Mouse (Mus musculus): ENCODE measurements around the gene Gm21830. TPM values are rescaled to one million over a fixed set of nuclear protein-coding genes. Genes with fewer than 3 reads are reported as not detected.
"Not testable (repeated sequence)": the region's sequence is repeated elsewhere in the genome, so short reads cannot be mapped to it uniquely, and the experiment has no call there.

The Gm21830 gene
- polyA plus RNA-seq (2016; fragmentation: Nextera tagmentation; extraction: Ambion mirVana): not detected in 2 replicates

DNA sequence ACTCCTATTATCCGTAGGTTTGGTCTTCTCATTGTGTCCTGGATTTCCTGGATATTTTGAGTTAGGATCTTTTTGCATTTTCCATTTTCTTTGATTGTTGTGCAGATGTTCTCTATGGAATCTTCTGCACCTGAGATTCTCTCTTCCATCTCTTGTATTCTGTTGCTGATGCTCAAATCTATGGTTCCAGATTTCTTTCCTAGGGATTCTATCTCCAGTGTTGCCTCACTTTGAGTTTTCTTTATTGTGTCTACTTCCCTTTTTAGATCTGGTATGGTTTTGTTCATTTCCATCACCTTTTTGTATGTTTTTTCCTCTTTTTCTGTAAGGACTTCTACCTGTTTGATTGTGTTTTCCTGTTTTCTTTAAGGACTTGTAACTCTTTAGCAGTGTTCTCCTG, at the start of gene Gm21830:
Gene Gm21830 (plus strand): TSS at position 301 of the 400 bp plus-strand sequence.
- H3K27ac ChIP-seq (replicated peaks); H3K9me3 ChIP-seq; H3K36me3 ChIP-seq; H3K27me3 ChIP-seq; H3K9ac ChIP-seq (replicated peaks); H3K4me1 ChIP-seq; ATAC-seq (ENCODE audit: low FRiP score, low read depth); H3K4me2 ChIP-seq (replicated peaks); H3K4me3 ChIP-seq: not testable (repeated sequence)
- no CpG with 5 or more reads among the region's 1 CpGs for WGBS

DNA sequence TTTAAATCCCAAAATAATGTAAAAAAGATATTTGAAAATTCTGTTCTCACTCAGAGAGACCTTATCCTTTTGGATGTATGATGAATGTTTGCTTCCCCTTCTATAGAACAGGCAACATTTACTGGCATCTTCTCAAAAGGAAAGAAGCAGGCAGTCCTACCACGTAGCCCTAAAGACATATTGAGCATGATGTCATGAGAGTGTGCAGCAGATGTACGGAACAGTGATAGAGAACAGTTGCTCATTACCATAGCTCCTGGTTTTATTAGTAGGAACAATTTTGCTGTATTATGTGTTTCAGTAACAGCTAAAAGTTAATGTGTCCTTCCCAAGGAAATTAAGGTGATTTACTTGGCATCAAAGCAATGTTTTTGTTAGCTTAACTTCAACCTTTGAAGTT, 49.0 kb upstream of the Gm21830 start:
- 87% methylated on average over 2 of the region's 2 CpGs for WGBS
- no peak for ATAC-seq (ENCODE audit: low FRiP score, low read depth)
- no peak overlapping the region for H3K4me3 ChIP-seq

DNA sequence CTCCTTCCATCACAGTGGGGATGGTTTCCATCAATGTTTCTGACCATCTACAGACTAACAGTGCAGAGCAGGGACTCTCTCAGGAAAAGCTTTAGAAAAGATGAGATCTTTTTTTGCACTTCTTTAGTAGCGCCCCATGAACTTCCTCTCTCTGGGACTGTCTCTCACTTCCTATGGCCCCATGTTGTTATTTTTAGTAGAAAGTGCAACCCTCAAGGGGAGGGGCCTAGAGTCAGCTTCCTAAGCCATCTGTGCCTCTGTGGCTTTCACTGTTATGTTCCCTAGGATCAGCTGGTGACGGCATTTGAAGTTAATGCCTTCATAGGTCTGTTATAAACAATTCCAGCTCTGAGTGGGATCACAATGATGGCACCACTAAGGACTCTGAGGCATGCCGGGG, 35.0 kb upstream of the Gm21830 start:
- ATAC-seq (ENCODE audit: low FRiP score, low read depth): no peak
- Histone ChIP-seq H3K4me3 (no peak overlapping the region), H3K4me2 (replicated peaks) (no peak overlapping the region), H3K9ac (replicated peaks) (no peak overlapping the region), H3K27me3 (no peaks in the 10 kb centered on the region), H3K9me3 (no peaks in the 10 kb centered on the region), H3K36me3 (no peaks in the 10 kb centered on the region), H3K27ac (replicated peaks) (no peak overlapping the region), H3K4me1 (no peaks in the 10 kb centered on the region)
- WGBS: 68% methylated on average over 3 of the region's 3 CpGs

More for the DNA sequence above, 49.0 kb upstream of the Gm21830 start:
- H3K9me3 ChIP-seq: no peaks in the 10 kb centered on the region
- H3K27ac ChIP-seq (replicated peaks): no peak overlapping the region
- no peaks in the 10 kb centered on the region for H3K27me3 ChIP-seq
- H3K9ac ChIP-seq (replicated peaks): no peak overlapping the region
- H3K4me2 ChIP-seq (replicated peaks): no peak overlapping the region
- no peaks in the 10 kb centered on the region for H3K36me3 ChIP-seq
- no peaks in the 10 kb centered on the region for H3K4me1 ChIP-seq

DNA sequence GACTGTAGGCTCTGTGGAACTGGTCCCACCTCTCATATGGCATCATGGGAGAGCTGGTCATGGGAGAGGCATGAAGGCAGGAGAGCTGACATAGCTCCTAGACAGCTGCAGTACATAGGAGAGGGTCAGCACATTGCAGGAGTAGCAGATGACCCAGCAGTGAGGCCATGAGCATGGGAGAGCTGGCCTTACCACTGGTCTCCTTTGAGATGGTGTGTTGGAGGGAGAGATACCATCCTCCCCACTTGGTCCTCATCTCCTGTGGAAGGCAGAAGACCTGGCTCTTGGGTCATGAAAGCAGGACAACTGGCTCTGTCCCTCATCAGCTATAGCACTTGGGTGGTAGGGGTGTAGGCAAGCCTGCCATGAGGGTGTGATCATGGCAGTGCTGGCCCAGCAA, 7.3 kb downstream of the Gm21830 start:
- Histone ChIP-seq H3K36me3 (no peaks in the 10 kb centered on the region), H3K27ac (replicated peaks) (no peak overlapping the region), H3K4me2 (replicated peaks) (no peak overlapping the region), H3K4me3 (no peak overlapping the region), H3K27me3 (no peaks in the 10 kb centered on the region), H3K9ac (replicated peaks) (no peak overlapping the region), H3K4me1 (no peaks in the 10 kb centered on the region), H3K9me3 (no peaks in the 10 kb centered on the region)
- ATAC-seq (ENCODE audit: low FRiP score, low read depth): no peak

DNA sequence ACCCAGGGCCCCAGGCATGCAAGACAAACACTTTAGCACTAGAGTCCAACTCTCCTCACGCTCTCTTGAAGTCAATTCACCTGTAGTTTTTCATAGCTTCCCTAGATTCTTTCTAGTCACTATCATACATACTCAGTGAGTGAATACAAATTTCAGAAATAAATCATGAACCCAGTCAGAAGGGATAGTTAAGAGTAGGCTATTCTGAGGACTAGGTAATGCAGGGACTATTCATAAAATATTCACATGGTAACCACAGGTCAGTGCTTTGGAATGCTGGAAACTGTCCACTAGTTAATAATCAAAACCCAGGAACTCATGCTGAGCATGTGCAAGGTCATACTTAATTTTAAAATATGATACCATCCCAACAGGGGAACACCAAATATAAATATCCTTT, 9.3 kb downstream of the Gm21830 start:
- H3K27me3 ChIP-seq: no peaks in the 10 kb centered on the region
- WGBS: 92% methylated on average over 1 of the region's 1 CpGs

DNA sequence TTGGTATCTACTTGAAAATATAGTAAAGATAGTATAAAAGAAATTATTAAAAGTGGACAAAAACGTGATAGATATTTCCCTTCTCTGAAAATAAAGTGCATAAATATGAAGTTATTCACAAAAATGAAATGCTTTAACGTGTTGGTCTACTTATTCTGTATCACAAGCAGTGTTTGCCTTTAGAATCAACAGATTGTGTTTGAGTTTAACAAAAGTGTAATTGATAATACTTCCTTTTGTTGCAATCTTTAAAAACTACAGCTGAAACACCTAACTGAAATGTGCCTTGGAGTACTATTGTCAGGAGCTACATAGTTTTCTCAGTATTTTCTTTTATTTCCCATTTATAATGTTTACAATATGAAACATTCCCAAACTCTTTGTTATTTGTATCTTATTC, 19.6 kb downstream of the Gm21830 start, which contains the start of gene Gm26727:
Gene Gm26727 (minus strand): TSS at position 101 of the 400 bp plus-strand sequence.
- WGBS: 63% methylated on average over 2 of the region's 2 CpGs
- Histone ChIP-seq H3K9me3 (no peaks in the 10 kb centered on the region), H3K4me3 (no peak within 1 kb of the TSS), H3K27ac (replicated peaks) (no peak within 1 kb of the TSS), H3K36me3 (no peaks in the 10 kb centered on the region), H3K4me2 (replicated peaks) (no peak within 1 kb of the TSS), H3K9ac (replicated peaks) (no peak within 1 kb of the TSS), H3K4me1 (no peaks in the 10 kb centered on the region), H3K27me3 (no peaks in the 10 kb centered on the region)
- ATAC-seq (ENCODE audit: low FRiP score, low read depth): no peak

More for the DNA sequence above, 9.3 kb downstream of the Gm21830 start:
- no peak for ATAC-seq (ENCODE audit: low FRiP score, low read depth)
- Histone ChIP-seq H3K27ac (replicated peaks) (no peak overlapping the region), H3K4me3 (no peak overlapping the region), H3K4me1 (no peaks in the 10 kb centered on the region), H3K4me2 (replicated peaks) (no peak overlapping the region), H3K9me3 (no peaks in the 10 kb centered on the region), H3K36me3 (no peaks in the 10 kb centered on the region), H3K9ac (replicated peaks) (no peak overlapping the region)

- no peak for ATAC-seq (ENCODE audit: low FRiP score, low read depth)
- Histone ChIP-seq H3K27ac (replicated peaks) (no peak overlapping the region), H3K27me3 (no peaks in the 10 kb centered on the region)
Observed at GRCm38 (mm10) chr2:67438309-67438708, 24.8 kb downstream of the Gm21830 start.

GRCm38 (mm10) chr2:67445780-67446179, 32.3 kb downstream of the Gm21830 start, which contains the start of gene Xirp2:
Xirp2 (plus strand) TSS chr2:67446002.
- H3K4me1 ChIP-seq: no peaks in the 10 kb centered on the region
- no peak within 1 kb of the TSS for H3K9ac ChIP-seq (replicated peaks)
- H3K36me3 ChIP-seq: no peaks in the 10 kb centered on the region
- no peak within 1 kb of the TSS for H3K4me3 ChIP-seq
- no peak within 1 kb of the TSS for H3K4me2 ChIP-seq (replicated peaks)
- ATAC-seq (ENCODE audit: low FRiP score, low read depth): no peak
- WGBS: 79% methylated on average over 3 of the region's 3 CpGs
- H3K27ac ChIP-seq (replicated peaks): no peak within 1 kb of the TSS
- H3K27me3 ChIP-seq: no peaks in the 10 kb centered on the region
- no peaks in the 10 kb centered on the region for H3K9me3 ChIP-seq

More at GRCm38 (mm10) chr2:67438309-67438708, 24.8 kb downstream of the Gm21830 start:
- WGBS: 88% methylated on average over 8 of the region's 8 CpGs
- Histone ChIP-seq H3K36me3 (no peaks in the 10 kb centered on the region), H3K4me1 (no peaks in the 10 kb centered on the region), H3K4me3 (no peak overlapping the region), H3K4me2 (replicated peaks) (no peak overlapping the region), H3K9me3 (no peaks in the 10 kb centered on the region), H3K9ac (replicated peaks) (no peak overlapping the region)

- no peaks in the 10 kb centered on the region for H3K36me3 ChIP-seq
- no peaks in the 10 kb centered on the region for H3K9me3 ChIP-seq
- WGBS: 92% methylated on average over 1 of the region's 1 CpGs
- H3K27me3 ChIP-seq: no peaks in the 10 kb centered on the region
- no peak overlapping the region for H3K27ac ChIP-seq (replicated peaks)
- no peak overlapping the region for H3K9ac ChIP-seq (replicated peaks)
- H3K4me2 ChIP-seq (replicated peaks): no peak overlapping the region
- H3K4me3 ChIP-seq: no peak overlapping the region
- H3K4me1 ChIP-seq: no peaks in the 10 kb centered on the region
- no peak for ATAC-seq (ENCODE audit: low FRiP score, low read depth)
Observed at GRCm38 (mm10) chr2:67446772-67447171, 33.2 kb downstream of the Gm21830 start.

DNA sequence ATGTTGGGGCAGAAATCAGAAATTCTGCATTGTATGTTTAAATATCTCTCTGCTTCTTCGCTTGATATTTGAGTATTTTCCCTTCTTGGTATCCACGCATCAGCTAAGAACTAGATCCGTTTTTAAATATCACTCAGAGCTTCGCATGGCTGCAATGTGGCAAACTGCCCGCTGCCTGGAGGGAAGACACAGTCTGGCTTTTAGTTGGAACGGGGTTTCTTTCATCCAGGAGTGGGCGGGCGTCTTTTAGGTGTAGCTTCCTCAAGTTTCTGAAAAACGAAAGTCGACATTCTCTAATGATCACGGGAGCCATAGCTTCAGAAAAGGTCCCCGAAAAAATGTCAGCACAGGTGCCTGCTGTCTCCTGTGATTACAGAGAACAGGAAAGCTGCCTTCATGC, 33.7 kb downstream of the Gm21830 start:
- no peaks in the 10 kb centered on the region for H3K4me1 ChIP-seq
- H3K27ac ChIP-seq (replicated peaks): no peak overlapping the region
- H3K27me3 ChIP-seq: no peaks in the 10 kb centered on the region
- no peaks in the 10 kb centered on the region for H3K9me3 ChIP-seq
- 80% methylated on average over 12 of the region's 12 CpGs for WGBS
- H3K9ac ChIP-seq (replicated peaks): no peak overlapping the region
- ATAC-seq (ENCODE audit: low FRiP score, low read depth): no peak
- no peak overlapping the region for H3K4me3 ChIP-seq
- no peak overlapping the region for H3K4me2 ChIP-seq (replicated peaks)
- no peaks in the 10 kb centered on the region for H3K36me3 ChIP-seq

- no peak for ATAC-seq (ENCODE audit: low FRiP score, low read depth)
- H3K4me2 ChIP-seq (replicated peaks): no peak overlapping the region
- H3K9me3 ChIP-seq: no peaks in the 10 kb centered on the region
- H3K27me3 ChIP-seq: no peaks in the 10 kb centered on the region
- H3K4me1 ChIP-seq: no peaks in the 10 kb centered on the region
- H3K36me3 ChIP-seq: no peaks in the 10 kb centered on the region
- H3K27ac ChIP-seq (replicated peaks): no peak overlapping the region
- whole genome bisulfite sequencing: 81% methylated on average over 3 of the region's 3 CpGs
- no peak overlapping the region for H3K9ac ChIP-seq (replicated peaks)
- H3K4me3 ChIP-seq: no peak overlapping the region
Observed at GRCm38 (mm10) chr2:67460857-67461256, 47.3 kb downstream of the Gm21830 start.

GRCm38 (mm10) chr2:67467036-67467435, 53.5 kb downstream of the Gm21830 start:
- no peak overlapping the region for H3K4me2 ChIP-seq (replicated peaks)
- H3K27ac ChIP-seq (replicated peaks): no peak overlapping the region
- H3K27me3 ChIP-seq: no peaks in the 10 kb centered on the region
- H3K4me3 ChIP-seq: no peak overlapping the region
- H3K4me1 ChIP-seq: no peaks in the 10 kb centered on the region
- ATAC-seq (ENCODE audit: low FRiP score, low read depth): no peak
- no peaks in the 10 kb centered on the region for H3K36me3 ChIP-seq
- no peaks in the 10 kb centered on the region for H3K9me3 ChIP-seq
- no peak overlapping the region for H3K9ac ChIP-seq (replicated peaks)
- WGBS: 87% methylated on average over 7 of the region's 7 CpGs

- not testable (repeated sequence) for H3K9ac ChIP-seq (replicated peaks); H3K4me1 ChIP-seq; H3K27ac ChIP-seq (replicated peaks); ATAC-seq (ENCODE audit: low FRiP score, low read depth); H3K9me3 ChIP-seq; H3K36me3 ChIP-seq; H3K4me3 ChIP-seq; H3K27me3 ChIP-seq; H3K4me2 ChIP-seq (replicated peaks)
- WGBS: 93% methylated on average over 5 of the region's 5 CpGs
Observed at GRCm38 (mm10) chr2:67470030-67470429, 56.5 kb downstream of the Gm21830 start.

Data from midbrain, embryonic 12.5 days (tissue).